Mouse (Mus musculus) thymus, adult 2 months (tissue): ENCODE measurements around the gene Rere. TPM values are rescaled to one million over a fixed set of nuclear protein-coding genes. Genes with fewer than 3 reads are reported as not detected.

ENCODE experiments used
- DNase-seq: peaks from one replicate; pipeline ENCODE4 v3.0.0; 2021
- H3K27ac ChIP-seq: fragments of 200-500 bp; 2 replicates; pipeline ENCODE4 v1.5.1; 2012; ENCODE audit warnings: low read length, control low read depth; ENCODE audit not compliant: control insufficient read depth, insufficient read depth
- H3K27me3 ChIP-seq: fragments of 200-500 bp; 2 replicates; pipeline ENCODE4 v1.6.1; 2012; ENCODE audit warnings: mild to moderate bottlenecking, low read length, moderate library complexity, mixed read lengths; ENCODE audit not compliant: control insufficient read depth, insufficient read depth
- H3K36me3 ChIP-seq: fragments of 200-500 bp; 2 replicates; pipeline ENCODE4 v1.6.1; 2012; ENCODE audit warnings: mild to moderate bottlenecking, low read length, moderate library complexity; ENCODE audit not compliant: control insufficient read depth, insufficient read depth
- H3K4me1 ChIP-seq: fragments of 200-500 bp; replicated peaks from 2 replicates; pipeline ENCODE4 v1.6.1; 2012; ENCODE audit warnings: low read length; ENCODE audit not compliant: control insufficient read depth, insufficient read depth
- H3K4me3 ChIP-seq: fragments of 200-500 bp; 2 replicates; pipeline ENCODE4 v1.5.1; 2012; ENCODE audit warnings: mild to moderate bottlenecking, low read length, control low read depth, moderate library complexity; ENCODE audit not compliant: control insufficient read depth, insufficient read depth
- CTCF ChIP-seq: fragments of 200-500 bp; IDR thresholded peaks from 2 replicates; pipeline ENCODE4 v1.5.1; 2012; ENCODE audit warnings: mild to moderate bottlenecking, control low read depth, low read length, moderate library complexity, borderline replicate concordance; ENCODE audit not compliant: control insufficient read depth, poor library complexity, insufficient read depth; ENCODE audit errors: extremely low read depth
- POLR2A ChIP-seq: fragments of 200-500 bp; IDR thresholded peaks from 2 replicates; pipeline ENCODE4 v1.6.1; 2012; ENCODE audit warnings: mild to moderate bottlenecking, low read length, control low read depth, moderate library complexity; ENCODE audit not compliant: control insufficient read depth, poor library complexity, insufficient read depth; ENCODE audit errors: extremely low read depth
- WGBS: fragments of 180-500 bp; shearing (Covaris S2); methylation state at CpG from one replicate; pipeline ENCODE4 v1.1.7; 2018; 5-methylcytosine and 5-hydroxymethylcytosine counted together
- polyA plus RNA-seq: library from polyadenylated mRNA; depleted of rRNA; stranded (reverse); fragments of >200 nt; gene quantifications from 2 replicates; pipeline ENCODE4 v1.2.3, GENCODE M21; 2012

Gene Rere
- polyA plus RNA-seq, 1 experiment, result 52.5 TPM

DNA sequence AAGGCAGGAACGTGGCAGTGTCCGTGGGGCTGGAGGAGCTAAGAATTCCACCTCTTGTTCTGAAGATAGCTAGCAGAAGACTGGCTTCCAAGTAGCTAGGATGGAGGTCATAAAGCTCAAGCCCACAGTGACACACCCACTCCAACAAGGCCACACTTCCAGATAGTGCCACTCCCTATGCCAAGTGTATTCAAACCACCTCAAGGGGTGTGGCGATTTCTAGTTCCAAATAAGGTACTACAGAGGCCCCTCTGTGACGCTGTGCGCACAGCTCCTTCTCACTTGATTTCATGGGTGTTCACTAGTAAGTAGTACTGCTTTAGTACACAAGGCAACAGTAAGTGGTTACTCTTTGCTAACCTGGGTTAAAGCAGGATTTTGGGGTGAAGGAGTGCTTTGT, 237.4 kb downstream of the Rere start:
- TF ChIP-seq CTCF (no peak), POLR2A (no peak)
- DNase-seq, result no peak
- Histone ChIP-seq H3K4me3 (no peak overlapping the region), H3K36me3 (no peaks in the 10 kb centered on the region), H3K4me1 (peaks cover 5% of the 10 kb centered on the region; the same call in 1 of the 2 replicates), H3K27me3 (no peaks in the 10 kb centered on the region), H3K27ac (no peak overlapping the region)
- WGBS, result 95% methylated on average over 5 of the region's 5 CpGs

DNA sequence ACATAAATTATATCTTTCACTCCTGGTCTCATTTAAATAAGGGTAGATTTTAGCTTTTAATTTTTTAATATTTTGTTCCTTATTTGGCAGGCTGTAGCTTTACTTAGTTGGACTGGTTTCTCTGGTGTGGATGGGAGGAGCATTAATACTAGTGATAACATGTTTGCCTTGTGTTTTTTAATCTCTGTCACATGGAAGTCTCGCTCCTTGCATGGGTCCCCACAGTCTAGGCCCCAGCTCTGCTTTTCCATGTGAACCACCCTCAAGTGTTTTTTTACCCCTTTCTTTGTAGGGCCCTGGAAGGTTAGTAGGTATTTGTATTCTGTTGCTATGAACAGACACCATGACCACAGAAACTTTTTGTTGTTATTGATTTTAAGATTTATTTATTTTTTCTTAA, 238.6 kb downstream of the Rere start:
- Histone ChIP-seq H3K36me3 (no peaks in the 10 kb centered on the region), H3K27me3 (no peaks in the 10 kb centered on the region), H3K27ac (no peak overlapping the region), H3K4me1 (peaks cover 5% of the 10 kb centered on the region; the same call in 1 of the 2 replicates), H3K4me3 (no peak overlapping the region)
- no peak for DNase-seq
- TF ChIP-seq CTCF, result no peak
- TF ChIP-seq POLR2A, result no peak
- 100% methylated on average over 1 of the region's 1 CpGs for WGBS

GRCm38 (mm10) chr4:150522425-150522824, 241.0 kb downstream of the Rere start:
- H3K36me3 ChIP-seq, result no peaks in the 10 kb centered on the region
- no peaks in the 10 kb centered on the region for H3K27me3 ChIP-seq
- WGBS, result 92% methylated on average over 5 of the region's 5 CpGs
- TF ChIP-seq CTCF, result no peak
- TF ChIP-seq POLR2A, result no peak
- no peak for DNase-seq
- H3K27ac ChIP-seq, result no peak overlapping the region
- H3K4me1 ChIP-seq, result peaks cover 3% of the 10 kb centered on the region; the same call in 1 of the 2 replicates
- H3K4me3 ChIP-seq, result no peak overlapping the region

- no peaks in the 10 kb centered on the region for H3K27me3 ChIP-seq
- no peak for TF ChIP-seq POLR2A
- no peak for TF ChIP-seq CTCF
- no peaks in the 10 kb centered on the region for H3K36me3 ChIP-seq
- H3K27ac ChIP-seq, result no peak overlapping the region
- peaks cover 3% of the 10 kb centered on the region; the same call in 1 of the 2 replicates for H3K4me1 ChIP-seq
- H3K4me3 ChIP-seq, result no peak overlapping the region
- no peak for DNase-seq
Measured at GRCm38 (mm10) chr4:150523351-150523750, 241.9 kb downstream of the Rere start.

DNA sequence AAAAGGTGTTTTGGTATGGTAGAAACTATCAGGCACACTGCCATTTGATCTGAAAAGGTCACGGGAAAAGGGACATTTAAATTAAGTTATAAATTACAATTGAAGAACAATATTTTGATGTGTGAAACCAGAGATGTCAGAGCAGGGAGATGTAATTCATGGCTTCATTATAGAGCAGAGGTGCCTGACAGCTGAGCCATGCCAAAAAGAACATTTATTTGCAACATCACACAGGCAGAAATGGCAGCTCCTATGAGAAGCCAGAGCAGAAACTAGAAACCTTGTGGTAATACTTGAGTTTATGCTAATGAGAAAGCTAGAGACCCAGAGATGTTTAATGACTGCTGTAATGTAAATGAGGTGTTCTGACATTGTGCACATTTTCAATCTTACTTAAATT, 244.8 kb downstream of the Rere start:
- no peak for DNase-seq
- Histone ChIP-seq H3K4me3 (no peak overlapping the region), H3K4me1 (no peaks in the 10 kb centered on the region), H3K27ac (no peak overlapping the region), H3K27me3 (no peaks in the 10 kb centered on the region), H3K36me3 (no peaks in the 10 kb centered on the region)
- 96% methylated on average over 1 of the region's 1 CpGs for WGBS
- TF ChIP-seq POLR2A, result no peak
- TF ChIP-seq CTCF, result no peak

- Histone ChIP-seq H3K36me3 (no peaks in the 10 kb centered on the region), H3K4me3 (no peak overlapping the region), H3K27me3 (no peaks in the 10 kb centered on the region), H3K4me1 (no peaks in the 10 kb centered on the region), H3K27ac (no peak overlapping the region)
- DNase-seq, result no peak
- 96% methylated on average over 1 of the region's 1 CpGs for WGBS
- TF ChIP-seq POLR2A, result no peak
- no peak for TF ChIP-seq CTCF
Measured at GRCm38 (mm10) chr4:150528426-150528825, 247.0 kb downstream of the Rere start.

- no peak for TF ChIP-seq POLR2A
- no peak for TF ChIP-seq CTCF
- 95% methylated on average over 5 of the region's 5 CpGs for WGBS
- H3K27ac ChIP-seq, result no peak overlapping the region
- no peaks in the 10 kb centered on the region for H3K4me1 ChIP-seq
- H3K4me3 ChIP-seq, result no peak overlapping the region
- H3K27me3 ChIP-seq, result no peaks in the 10 kb centered on the region
- H3K36me3 ChIP-seq, result no peaks in the 10 kb centered on the region
- DNase-seq, result no peak
Measured at GRCm38 (mm10) chr4:150528846-150529245, 247.4 kb downstream of the Rere start.
